Mouse (Mus musculus): ENCODE results near the gene Tex46.

The Tex46 gene

GRCm38 (mm10) chr4:136635995-136636394, 25.8 kb downstream of the Tex46 start:
- no peak for DNase-seq

DNA sequence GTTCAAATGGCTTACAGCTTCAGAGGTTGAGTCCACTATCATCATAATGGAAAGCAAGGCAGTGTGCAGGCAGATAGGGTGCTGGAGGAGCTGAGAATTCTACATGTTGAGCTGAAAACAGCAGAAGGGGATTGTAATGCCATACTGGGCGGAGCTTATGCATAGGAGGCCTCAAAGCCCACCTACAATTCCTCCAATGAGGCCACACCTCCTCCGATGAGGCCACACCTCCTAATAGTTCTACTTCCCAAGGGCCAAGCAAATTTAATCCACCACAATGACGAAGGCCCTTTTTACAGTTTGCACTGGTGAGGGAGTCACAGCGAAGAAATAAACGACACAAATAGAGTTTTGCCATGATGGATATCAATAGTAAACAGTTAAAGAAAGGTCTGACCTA, 26.3 kb downstream of the Tex46 start:
- no peak for DNase-seq

GRCm38 (mm10) chr4:136636983-136637562, 26.8 kb downstream of the Tex46 start:
- DNase-seq: no peak

DNA sequence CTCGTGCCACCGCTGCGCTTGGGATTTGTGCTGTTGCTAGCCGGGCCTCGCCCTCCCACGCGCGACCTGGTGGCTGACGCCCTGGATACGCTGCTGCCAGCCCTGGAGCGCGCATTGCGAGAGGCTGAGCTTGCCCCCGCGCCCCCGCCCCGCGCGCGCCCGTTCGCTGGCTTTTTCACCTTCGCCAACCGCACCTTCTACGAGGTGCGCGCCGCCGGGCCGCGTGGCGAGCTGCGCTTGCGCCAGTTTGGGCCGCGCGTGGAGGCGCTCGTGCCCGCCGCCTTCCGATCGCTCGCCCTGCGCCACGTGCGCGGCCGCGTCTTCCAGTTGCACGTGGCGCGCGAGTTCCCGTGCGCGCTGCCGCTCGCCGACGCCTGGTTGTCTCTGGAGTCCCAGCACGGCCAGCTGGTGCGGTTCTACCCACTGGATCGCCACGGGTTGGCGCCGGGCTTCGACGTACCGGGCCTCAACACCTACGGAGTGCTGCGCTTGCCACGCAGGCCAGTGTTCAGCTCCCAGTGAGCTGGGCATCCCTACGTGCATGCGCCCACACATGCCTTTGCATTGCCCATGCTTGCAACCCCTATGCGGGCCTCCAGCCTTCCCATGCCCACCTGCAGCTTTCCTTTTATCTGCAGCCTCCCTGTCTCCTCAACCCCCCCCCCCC, 27.5 kb downstream of the Tex46 start:
- no peak for DNase-seq

GRCm38 (mm10) chr4:136638230-136638750, 28.1 kb downstream of the Tex46 start:
- DNase-seq: no peak

DNA sequence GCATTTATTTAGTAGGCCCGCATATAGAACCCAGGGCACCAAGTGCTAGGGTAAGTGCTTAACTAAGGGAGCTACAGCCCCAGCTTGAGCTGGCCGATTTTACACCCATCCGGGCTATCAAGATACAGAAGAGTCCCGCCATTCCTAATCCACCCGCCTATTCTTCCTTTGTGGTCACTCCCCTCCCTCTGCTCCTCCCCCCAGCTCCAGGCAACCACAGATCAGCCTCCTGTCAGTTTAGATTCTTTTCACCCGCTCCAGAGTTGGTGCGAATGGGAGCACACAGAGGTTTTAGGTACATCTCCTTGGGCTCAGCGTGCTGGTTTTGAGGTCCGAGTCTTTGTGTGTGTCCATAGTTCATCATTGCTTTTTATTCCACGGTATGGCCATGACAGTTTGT, 28.7 kb downstream of the Tex46 start:
- DNase-seq: no peak

DNA sequence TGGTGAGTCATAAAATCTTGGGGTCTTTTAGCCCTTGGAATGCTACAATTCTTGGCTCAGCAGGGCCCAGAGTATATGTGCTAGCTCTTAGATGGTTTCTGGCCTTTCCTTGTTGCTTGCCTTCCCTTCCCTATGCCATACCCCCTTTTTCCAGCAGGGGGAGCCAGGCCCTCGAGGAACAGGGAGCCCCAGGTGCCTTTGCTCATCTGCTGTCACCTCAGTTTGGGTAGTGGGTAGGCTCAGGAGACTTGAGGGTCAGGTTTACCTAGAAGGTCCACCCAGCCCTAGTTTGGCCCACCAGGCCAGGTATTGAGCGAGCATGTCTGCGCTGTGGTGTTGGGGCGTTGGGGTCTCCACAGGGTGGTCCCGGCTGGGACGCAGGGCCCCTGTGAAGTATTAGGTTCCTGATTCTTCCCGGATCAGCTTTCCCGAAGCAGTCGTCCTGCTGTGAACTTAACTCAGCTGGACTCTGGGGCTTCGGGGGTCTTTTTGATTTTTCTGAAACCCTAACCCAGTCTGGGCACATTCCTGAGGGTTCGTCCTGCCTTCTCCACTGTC, 38.8 kb downstream of the Tex46 start:
- DNase-seq: peak; percentile 85

DNA sequence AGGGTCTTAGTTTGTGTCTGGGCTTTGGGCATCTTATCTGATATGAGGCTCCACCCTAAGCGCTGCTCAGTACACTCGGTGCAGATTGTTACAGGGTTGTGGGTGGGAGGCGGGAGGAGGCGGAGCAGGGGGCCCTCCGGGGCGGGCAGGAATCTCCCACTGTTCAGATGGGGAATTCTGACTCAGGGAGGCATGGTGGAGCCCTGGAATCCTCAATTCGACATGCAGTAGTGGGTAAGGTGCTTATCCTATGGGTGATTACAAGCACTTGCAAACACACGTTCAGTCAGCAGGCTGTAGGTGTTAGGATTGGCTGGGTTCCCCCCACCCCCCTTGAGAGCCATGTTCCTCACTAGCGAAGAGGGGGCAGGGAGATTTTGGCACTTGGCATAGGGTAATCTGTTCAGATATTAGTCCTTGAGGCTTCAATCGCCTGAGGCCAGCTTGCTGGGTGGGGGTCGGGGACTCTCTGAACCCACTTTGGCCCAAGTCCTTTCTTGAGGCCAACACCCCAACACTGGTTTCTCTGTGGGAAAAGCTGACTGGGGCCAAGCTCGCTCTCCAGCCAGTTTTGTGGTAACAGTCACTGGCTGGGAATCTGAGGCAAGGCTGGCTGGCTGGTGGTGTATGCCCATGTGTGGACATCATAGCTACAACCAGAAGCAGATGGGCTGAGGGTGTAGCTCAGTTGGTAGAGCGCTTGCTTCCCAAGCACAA, 39.4 kb downstream of the Tex46 start:
- no peak for DNase-seq

GRCm38 (mm10) chr4:136650261-136650660, 40.0 kb downstream of the Tex46 start:
- DNase-seq: no peak

GRCm38 (mm10) chr4:136651357-136651811, 41.1 kb downstream of the Tex46 start:
- DNase-seq: peak; percentile 17

DNA sequence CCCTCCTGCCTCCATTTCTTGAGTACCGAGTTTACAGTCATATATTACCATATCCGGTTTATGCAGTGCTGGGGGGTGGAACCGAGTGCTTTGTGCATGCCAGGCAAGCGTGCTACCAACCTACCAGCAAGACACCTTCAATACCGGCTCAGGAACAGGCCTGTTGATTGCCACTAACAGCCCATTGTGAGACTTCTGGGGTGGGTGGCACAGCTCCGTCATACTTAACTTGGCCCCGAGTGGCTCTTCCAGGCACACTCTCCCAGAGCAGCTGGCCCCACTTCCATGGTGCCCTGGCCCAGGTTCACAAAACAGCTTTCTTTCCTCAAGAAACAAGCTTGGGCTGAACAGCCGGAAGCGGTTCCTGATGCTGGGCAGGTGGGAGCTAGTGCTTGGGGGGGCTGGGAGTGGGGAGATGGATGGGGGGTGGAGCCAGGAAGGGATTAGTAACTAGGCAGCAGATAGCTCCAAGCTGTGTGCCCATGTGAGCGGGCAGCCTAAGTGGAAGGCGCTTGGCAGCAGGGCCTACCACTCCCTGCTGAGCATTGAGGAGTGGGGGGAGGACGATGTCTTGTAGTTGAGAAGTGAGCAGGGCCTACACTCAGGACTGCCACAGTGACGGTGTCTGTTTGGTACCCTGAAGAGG, 41.8 kb downstream of the Tex46 start:
- DNase-seq: no peak

- DNase-seq: no peak
These were observed 42.3 kb downstream of the Tex46 start for GRCm38 (mm10) chr4:136652528-136652910.

DNA sequence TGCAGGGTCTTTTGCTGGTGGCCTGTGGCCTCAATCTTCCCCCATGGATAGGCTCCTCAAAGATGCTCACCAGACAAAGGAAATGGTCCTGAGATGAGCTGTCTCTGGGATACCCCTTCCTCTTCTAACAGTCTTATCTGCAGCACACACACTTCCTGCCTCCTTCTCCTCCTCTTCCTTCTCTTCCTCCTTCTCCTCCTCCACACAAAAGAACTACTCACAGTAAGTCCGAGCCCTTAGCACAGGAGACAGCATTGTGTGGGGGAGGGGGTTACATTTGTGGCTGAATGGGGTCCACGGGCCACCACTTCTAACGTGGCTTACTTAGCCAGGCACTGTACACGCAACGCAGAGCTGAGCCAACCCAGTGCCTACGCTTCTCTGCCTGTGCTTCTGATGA, 42.8 kb downstream of the Tex46 start:
- DNase-seq: no peak

DNA sequence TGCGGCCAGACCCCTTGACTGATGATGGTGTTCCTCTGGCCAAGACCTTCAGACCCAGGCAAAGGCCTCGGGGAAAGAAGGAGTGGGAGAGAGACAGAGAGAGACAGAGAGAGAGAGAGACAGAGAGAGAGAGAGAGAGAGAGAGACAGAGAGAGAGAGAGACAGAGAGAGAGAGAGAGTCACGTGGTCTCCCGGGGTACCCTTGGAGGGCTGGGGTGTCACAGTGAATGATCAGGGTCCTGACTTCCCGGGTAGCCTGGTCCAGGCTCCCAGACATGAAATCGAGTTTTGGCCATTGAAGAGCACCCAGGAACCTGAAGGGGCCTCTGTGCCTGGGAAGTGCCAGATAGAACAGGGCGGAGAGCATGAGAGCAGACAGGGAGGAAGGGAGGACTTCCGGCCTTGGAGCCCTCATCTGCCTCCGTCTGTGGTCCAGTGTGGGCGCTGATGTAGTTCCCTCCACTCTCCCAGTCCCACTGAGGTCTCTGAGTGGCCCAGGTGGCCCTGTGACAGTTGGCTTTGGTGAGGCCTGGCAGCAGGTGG, 43.5 kb downstream of the Tex46 start:
- DNase-seq: no peak

GRCm38 (mm10) chr4:136657914-136658313, 47.7 kb downstream of the Tex46 start:
- DNase-seq: no peak

Measured in lung, postnatal 14 days (tissue).